Mouse (Mus musculus) limb, embryonic 15.5 days (tissue): ENCODE data around the gene Zdhhc23. TPM values are rescaled to one million over a fixed set of nuclear protein-coding genes. Genes with fewer than 3 reads are reported as not detected.

Experiments
- ATAC-seq: fragments of 200-750 bp; cut with Nextera tagmentation; 2 replicates; pipeline ENCODE4 v1.8.0; 2017; ENCODE audit warnings: low read depth, moderate TSS enrichment; ENCODE audit not compliant: insufficient number of reproducible peaks, low FRiP score, low TSS enrichment
- H3K27ac ChIP-seq: fragments of 300-500 bp; sonication (generic); 2 replicates; pipeline ENCODE4 v1.5.1; 2015; ENCODE audit warnings: moderate library complexity, mild to moderate bottlenecking, inconsistent platforms
- H3K27me3 ChIP-seq: fragments of 300-500 bp; sonication (generic); 2 replicates; pipeline ENCODE4 v1.6.1; 2015; ENCODE audit warnings: inconsistent platforms
- H3K36me3 ChIP-seq: fragments of 300-500 bp; sonication (generic); 2 replicates; pipeline ENCODE4 v1.6.1; 2015; ENCODE audit warnings: inconsistent platforms
- H3K4me1 ChIP-seq: fragments of 300-500 bp; sonication (generic); 2 replicates; pipeline ENCODE4 v1.6.1; 2015; ENCODE audit warnings: inconsistent platforms
- H3K4me2 ChIP-seq: fragments of 300-500 bp; sonication (generic); 2 replicates; pipeline ENCODE4 v1.6.1; 2015; ENCODE audit warnings: mild to moderate bottlenecking, inconsistent platforms
- H3K4me3 ChIP-seq: fragments of 300-500 bp; sonication (generic); 2 replicates; pipeline ENCODE4 v1.5.1; 2015; ENCODE audit warnings: mild to moderate bottlenecking, inconsistent platforms
- H3K9ac ChIP-seq: fragments of 300-500 bp; sonication (generic); 2 replicates; pipeline ENCODE4 v1.6.1; 2015; ENCODE audit warnings: inconsistent platforms
- H3K9me3 ChIP-seq: fragments of 300-500 bp; sonication (generic); 2 replicates; pipeline ENCODE4 v1.6.1; 2016; ENCODE audit warnings: inconsistent platforms
- WGBS: fragments of 180-500 bp; shearing (Covaris S2); methylation state at CpG from one replicate; pipeline ENCODE4 v1.1.7; 2015; 5-methylcytosine and 5-hydroxymethylcytosine counted together
- polyA plus RNA-seq: library from polyadenylated mRNA; unstranded; fragments of >200 nt; fragmentation: Nextera tagmentation; extraction: Ambion mirVana; gene quantifications from 2 replicates; pipeline ENCODE4 v1.2.1, GENCODE M21; 2015

Zdhhc23 gene
- polyA plus RNA-seq, 1 experiment from 2014 or later = 1.2 TPM

DNA sequence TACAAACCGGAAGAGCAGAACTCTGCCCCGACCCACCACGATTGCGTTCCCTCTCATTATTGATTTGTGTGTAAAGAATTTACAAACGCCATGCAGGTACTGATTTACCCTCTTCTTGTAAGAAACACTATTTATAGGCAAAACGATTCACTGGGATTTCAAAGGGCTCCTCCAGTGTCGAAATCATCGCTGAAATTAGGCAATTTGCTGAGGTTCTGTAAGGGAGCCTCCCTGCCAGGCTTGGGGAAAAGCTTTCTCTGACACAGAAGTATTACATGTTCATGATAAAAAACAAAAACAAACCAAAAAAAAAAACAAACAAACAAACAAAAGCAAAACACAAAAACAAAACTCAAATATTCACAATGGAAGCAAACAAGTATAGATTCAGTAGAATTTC is 19.5 kb upstream of the Zdhhc23 start:
- ATAC-seq = no peak
- H3K27ac ChIP-seq = no peak overlapping the region

DNA sequence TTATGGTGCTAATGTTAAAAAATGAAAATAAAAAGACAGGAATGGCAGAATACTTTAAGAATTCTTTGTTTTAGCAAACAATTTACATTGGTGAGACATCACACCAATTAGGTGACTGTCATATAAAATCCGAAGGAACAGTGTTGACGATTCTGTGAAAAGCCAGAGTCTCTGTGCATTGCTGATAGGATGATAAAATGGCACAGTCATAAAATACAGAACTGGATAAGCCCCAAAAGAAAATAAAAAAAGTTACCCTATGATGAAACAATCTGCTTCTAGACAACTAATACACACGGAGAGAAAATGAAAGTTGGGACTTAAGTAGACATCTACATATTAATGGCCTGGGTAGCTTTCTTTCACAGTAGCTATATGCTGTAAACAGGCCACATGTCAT is 15.0 kb upstream of the Zdhhc23 start:
- H3K27me3 ChIP-seq = no peaks in the 10 kb centered on the region
- H3K9me3 ChIP-seq = no peaks in the 10 kb centered on the region
- no peak for ATAC-seq
- H3K27ac ChIP-seq = no peak overlapping the region
- H3K9ac ChIP-seq = no peak overlapping the region
- H3K36me3 ChIP-seq = no peaks in the 10 kb centered on the region
- no peaks in the 10 kb centered on the region for H3K4me1 ChIP-seq
- whole genome bisulfite sequencing = 73% methylated on average over 3 of the region's 3 CpGs
- no peak overlapping the region for H3K4me2 ChIP-seq
- no peak overlapping the region for H3K4me3 ChIP-seq

More for the DNA sequence above, 19.5 kb upstream of the Zdhhc23 start:
- no peaks in the 10 kb centered on the region for H3K27me3 ChIP-seq
- no peaks in the 10 kb centered on the region for H3K9me3 ChIP-seq
- no peak overlapping the region for H3K9ac ChIP-seq
- H3K4me3 ChIP-seq = no peak overlapping the region
- 77% methylated on average over 8 of the region's 8 CpGs for WGBS
- H3K4me1 ChIP-seq = no peaks in the 10 kb centered on the region
- no peak overlapping the region for H3K4me2 ChIP-seq
- no peaks in the 10 kb centered on the region for H3K36me3 ChIP-seq

DNA sequence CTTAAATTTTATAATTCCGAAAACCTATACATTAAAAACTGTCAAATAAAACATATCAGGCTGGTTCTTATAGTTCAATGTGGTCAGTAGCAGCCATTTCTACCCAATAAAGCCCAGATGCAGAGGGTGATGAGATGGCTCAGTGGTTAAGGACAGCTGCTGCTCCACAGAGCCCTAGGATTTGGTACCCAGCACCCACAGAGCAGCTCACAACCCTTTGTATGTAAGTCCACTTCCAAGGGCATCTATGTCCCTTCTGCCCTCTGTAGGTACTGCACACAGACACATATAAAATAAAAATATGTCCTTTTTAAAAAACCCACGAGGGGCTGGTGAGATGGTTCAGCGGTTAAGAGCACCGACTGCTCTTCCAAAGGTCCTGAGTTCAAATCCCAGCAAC is 6.7 kb upstream of the Zdhhc23 start:
- no peak overlapping the region for H3K4me3 ChIP-seq
- H3K27ac ChIP-seq = no peak overlapping the region
- 73% methylated on average over 4 of the region's 4 CpGs for WGBS
- no peak overlapping the region for H3K4me2 ChIP-seq
- H3K9me3 ChIP-seq = no peaks in the 10 kb centered on the region
- no peak for ATAC-seq
- no peak overlapping the region for H3K9ac ChIP-seq
- no peaks in the 10 kb centered on the region for H3K4me1 ChIP-seq
- H3K27me3 ChIP-seq = no peaks in the 10 kb centered on the region
- H3K36me3 ChIP-seq = no peaks in the 10 kb centered on the region

DNA sequence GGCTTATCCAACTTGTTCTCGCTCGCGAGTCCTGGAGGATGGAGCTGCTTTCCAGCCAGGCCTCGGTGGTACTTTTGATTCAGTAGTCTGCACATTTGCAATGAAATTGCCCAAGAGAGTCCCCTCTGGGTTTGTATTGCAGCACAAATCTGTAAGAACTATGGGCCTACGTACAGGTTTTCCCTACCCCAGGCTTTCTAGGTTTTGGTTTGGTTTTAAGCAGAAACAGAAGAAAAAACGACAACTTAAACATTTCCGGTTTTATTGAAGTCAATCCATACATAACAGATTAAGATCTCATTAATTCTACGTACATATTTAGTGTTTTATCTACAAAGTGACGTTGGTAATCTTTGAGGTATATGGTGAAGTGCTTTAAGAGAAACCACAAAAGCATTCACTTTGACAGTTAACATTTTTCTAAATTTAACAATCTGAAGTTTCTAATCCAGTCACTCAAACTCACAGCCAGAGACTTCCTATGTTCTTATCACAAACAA is 569 bp upstream of the Zdhhc23 start:
- Histone ChIP-seq H3K4me3 (peak overlapping the region; percentile 62), H3K9ac (peak overlapping the region; percentile 35), H3K9me3 (no peaks in the 10 kb centered on the region), H3K36me3 (no peaks in the 10 kb centered on the region), H3K4me2 (peak overlapping the region; percentile 99), H3K27me3 (peaks cover 11% of the 10 kb centered on the region; the same call in 1 of the 2 replicates), H3K27ac (no peak overlapping the region), H3K4me1 (peaks cover 8% of the 10 kb centered on the region; the same call in 1 of the 2 replicates)
- 24% methylated on average over 9 of the region's 9 CpGs for WGBS
- no peak for ATAC-seq

DNA sequence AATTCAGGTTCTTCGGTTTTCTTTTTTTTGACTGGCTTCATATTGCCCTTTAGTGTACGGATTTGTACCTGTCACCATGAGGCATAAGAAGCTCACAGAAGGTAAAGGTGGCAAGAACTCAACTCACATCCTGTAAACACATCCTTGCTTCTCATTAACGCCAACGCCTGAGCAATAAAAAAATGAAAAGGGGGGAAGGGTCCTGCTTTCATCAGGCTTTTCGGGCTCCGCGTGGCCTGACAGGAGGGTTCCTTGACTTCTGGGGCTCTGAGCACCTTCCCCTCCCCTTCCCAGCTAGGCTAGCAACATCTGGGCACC is 622 bp downstream of the Zdhhc23 start:
- Histone ChIP-seq H3K9ac (no peak overlapping the region), H3K4me3 (peak overlapping the region; percentile 62), H3K9me3 (no peaks in the 10 kb centered on the region), H3K36me3 (no peaks in the 10 kb centered on the region), H3K27me3 (peaks cover 11% of the 10 kb centered on the region; the same call in 1 of the 2 replicates), H3K4me2 (peak overlapping the region; percentile 99), H3K4me1 (peaks cover 8% of the 10 kb centered on the region; the same call in 1 of the 2 replicates), H3K27ac (no peak overlapping the region)
- ATAC-seq = no peak
- 10% methylated on average over 7 of the region's 7 CpGs for WGBS

DNA sequence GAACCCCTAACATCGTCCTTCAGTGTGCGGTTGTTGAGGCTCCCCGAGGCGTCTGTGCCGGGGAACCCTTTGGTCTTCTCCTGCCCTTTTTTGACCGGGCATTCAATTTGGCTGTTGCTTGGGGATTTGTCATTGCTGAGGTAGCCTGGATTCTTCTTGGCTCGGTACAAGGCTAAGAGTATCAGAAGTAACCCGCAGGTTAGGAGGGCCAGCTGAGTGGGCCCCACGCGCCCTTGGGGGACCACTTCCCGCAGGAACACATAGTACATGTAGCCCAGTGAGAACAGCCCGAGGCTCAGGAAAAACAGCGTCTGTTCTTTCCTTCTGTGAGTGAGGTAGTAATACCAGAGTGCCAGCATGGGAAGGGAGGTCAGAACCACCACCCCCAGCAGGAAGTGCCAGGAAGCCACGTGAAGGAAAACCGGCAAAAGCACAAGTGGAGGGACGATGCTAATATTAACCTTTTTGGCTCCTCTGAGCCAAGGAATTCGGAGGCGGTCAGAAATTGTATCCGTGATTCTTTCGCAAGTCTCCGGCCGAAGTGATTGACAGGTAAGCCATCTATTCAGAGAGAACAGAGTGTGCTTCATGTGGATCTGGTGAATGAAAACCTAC is 5.9 kb downstream of the Zdhhc23 start:
- Histone ChIP-seq H3K27me3 (no peaks in the 10 kb centered on the region; the same call in 1 of the 2 replicates), H3K4me1 (no peaks in the 10 kb centered on the region; the same call in 1 of the 2 replicates), H3K36me3 (0 out of 2 replicates have a peak, but pooled peaks cover 1% of the 10 kb centered on the region), H3K9me3 (no peaks in the 10 kb centered on the region), H3K4me2 (no peak overlapping the region), H3K9ac (no peak overlapping the region), H3K4me3 (no peak overlapping the region), H3K27ac (no peak overlapping the region)
- 79% methylated on average over 22 of the region's 22 CpGs for WGBS
- ATAC-seq = no peak

DNA sequence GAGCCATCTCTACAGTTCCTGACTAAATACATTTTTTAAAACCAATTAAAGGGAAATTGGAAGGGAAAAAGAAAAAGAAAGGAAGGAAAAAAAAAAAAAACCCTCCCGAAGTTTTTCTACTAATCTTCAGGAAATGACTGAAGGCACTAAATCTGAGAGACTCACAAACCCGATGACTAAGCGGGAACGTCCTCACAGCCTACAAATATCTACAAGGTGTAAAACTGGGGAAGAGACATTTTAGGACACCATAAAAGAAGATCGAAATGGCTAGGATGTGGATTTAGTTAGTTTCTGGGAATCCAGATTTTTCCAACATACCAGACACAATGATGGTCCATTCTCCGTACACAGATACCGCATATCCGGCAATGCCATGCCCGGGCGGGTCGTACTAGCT is 6.4 kb downstream of the Zdhhc23 start:
- no peak overlapping the region for H3K4me2 ChIP-seq
- no peaks in the 10 kb centered on the region for H3K9me3 ChIP-seq
- WGBS = 86% methylated on average over 11 of the region's 11 CpGs
- ATAC-seq = no peak
- H3K36me3 ChIP-seq = 0 out of 2 replicates have a peak, but pooled peaks cover 3% of the 10 kb centered on the region
- H3K27ac ChIP-seq = no peak overlapping the region
- H3K4me3 ChIP-seq = no peak overlapping the region
- H3K9ac ChIP-seq = no peak overlapping the region
- no peaks in the 10 kb centered on the region; the same call in 1 of the 2 replicates for H3K4me1 ChIP-seq
- H3K27me3 ChIP-seq = no peaks in the 10 kb centered on the region

DNA sequence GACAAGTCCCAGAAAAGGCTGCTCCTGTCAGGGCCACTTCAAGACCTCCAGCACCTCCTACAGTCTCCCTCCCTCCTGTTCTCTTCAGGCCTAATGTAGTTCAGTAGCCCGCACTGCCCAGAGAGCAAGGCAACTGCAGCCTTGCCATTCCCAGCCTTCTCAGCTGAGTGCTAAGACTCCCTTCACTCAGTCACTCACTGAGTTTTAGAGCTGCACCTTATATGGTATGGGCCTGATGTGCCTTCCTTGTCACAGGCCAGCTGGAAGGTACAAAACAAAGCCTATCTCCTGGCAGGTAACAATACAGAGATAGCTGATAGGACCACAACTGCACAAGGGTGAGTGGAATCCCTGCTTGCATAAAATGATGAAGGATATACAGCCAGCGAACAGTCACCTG is 7.2 kb downstream of the Zdhhc23 start:
- Histone ChIP-seq H3K9ac (no peak overlapping the region), H3K36me3 (0 out of 2 replicates have a peak, but pooled peaks cover 3% of the 10 kb centered on the region), H3K4me3 (no peak overlapping the region), H3K4me2 (no peak overlapping the region), H3K27me3 (no peaks in the 10 kb centered on the region), H3K27ac (no peak overlapping the region), H3K9me3 (no peaks in the 10 kb centered on the region), H3K4me1 (no peaks in the 10 kb centered on the region; the same call in 1 of the 2 replicates)
- no peak for ATAC-seq
- WGBS = 92% methylated on average over 2 of the region's 2 CpGs

DNA sequence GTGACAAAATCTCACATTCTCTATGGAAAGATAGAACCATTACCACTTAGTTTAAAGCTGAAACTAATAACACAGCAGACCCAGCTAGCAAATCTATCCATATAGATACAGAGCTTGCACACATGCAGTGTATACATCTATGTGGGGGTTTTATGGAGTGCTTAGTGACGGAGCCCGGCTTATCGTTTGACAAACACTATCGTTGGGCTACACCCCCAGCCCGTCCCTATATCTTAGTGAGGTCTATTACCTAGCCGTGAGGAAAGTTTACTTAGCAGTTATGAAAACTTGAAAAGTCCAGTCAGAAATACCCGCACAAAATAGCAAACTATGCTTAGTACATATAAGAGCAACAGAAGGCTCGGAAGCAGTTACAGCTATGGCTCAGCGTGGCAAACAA is 7.8 kb downstream of the Zdhhc23 start:
- 87% methylated on average over 9 of the region's 9 CpGs for WGBS
- Histone ChIP-seq H3K9me3 (no peaks in the 10 kb centered on the region), H3K27me3 (no peaks in the 10 kb centered on the region), H3K9ac (no peak overlapping the region), H3K4me2 (no peak overlapping the region), H3K4me1 (no peaks in the 10 kb centered on the region; the same call in 1 of the 2 replicates), H3K4me3 (no peak overlapping the region), H3K36me3 (0 out of 2 replicates have a peak, but pooled peaks cover 3% of the 10 kb centered on the region), H3K27ac (no peak overlapping the region)
- no peak for ATAC-seq

DNA sequence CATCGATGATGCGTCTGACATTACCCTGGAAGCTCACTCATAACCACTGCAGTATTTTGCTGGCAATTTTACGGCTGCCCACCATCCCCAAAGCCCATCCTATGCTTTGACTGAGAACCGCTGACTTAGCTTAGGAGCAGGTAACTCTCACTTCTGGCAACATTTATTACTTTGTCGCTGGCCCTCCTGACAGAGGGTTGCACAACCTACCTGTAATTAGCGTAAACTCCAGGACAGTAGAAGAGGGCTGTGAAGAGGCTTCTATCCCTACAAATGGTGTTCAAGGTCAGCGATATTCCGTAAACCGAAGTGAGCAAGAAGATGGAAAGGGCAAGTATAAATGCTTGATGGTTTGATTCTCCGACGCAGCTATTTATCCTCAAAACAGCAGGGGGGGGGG is 8.4 kb downstream of the Zdhhc23 start:
- H3K36me3 ChIP-seq = 0 out of 2 replicates have a peak, but pooled peaks cover 3% of the 10 kb centered on the region
- H3K4me2 ChIP-seq = no peak overlapping the region
- no peak overlapping the region for H3K4me3 ChIP-seq
- H3K9me3 ChIP-seq = no peaks in the 10 kb centered on the region
- WGBS = 86% methylated on average over 11 of the region's 11 CpGs
- no peak for ATAC-seq
- no peaks in the 10 kb centered on the region for H3K27me3 ChIP-seq
- H3K9ac ChIP-seq = no peak overlapping the region
- H3K4me1 ChIP-seq = no peaks in the 10 kb centered on the region; the same call in 1 of the 2 replicates
- H3K27ac ChIP-seq = no peak overlapping the region

DNA sequence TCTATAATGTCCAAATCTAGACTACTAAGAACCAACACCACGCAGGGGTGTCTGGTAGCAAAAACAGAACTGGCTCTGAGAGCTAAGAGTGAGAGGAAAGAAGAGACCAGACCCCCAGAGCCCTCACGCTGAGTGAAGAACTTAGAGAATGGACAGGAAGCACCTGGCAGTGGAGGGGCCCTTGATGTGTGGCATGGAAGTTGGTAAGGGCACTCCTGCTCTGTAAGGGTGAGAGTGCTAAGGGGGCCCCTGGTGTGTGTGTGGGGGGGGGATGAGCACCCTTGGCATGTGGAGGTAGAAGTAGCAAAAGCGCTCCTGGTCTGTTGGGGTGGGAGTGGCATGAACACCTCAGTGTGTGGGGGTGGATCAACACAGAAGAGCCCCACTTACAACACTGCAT is 9.2 kb downstream of the Zdhhc23 start:
- Histone ChIP-seq H3K9me3 (no peaks in the 10 kb centered on the region), H3K4me1 (no peaks in the 10 kb centered on the region; the same call in 1 of the 2 replicates), H3K27ac (no peak overlapping the region), H3K4me2 (no peak overlapping the region), H3K36me3 (0 out of 2 replicates have a peak, but pooled peaks cover 3% of the 10 kb centered on the region), H3K9ac (no peak overlapping the region), H3K27me3 (no peaks in the 10 kb centered on the region), H3K4me3 (no peak overlapping the region)
- 78% methylated on average over 3 of the region's 3 CpGs for WGBS
- no peak for ATAC-seq

DNA sequence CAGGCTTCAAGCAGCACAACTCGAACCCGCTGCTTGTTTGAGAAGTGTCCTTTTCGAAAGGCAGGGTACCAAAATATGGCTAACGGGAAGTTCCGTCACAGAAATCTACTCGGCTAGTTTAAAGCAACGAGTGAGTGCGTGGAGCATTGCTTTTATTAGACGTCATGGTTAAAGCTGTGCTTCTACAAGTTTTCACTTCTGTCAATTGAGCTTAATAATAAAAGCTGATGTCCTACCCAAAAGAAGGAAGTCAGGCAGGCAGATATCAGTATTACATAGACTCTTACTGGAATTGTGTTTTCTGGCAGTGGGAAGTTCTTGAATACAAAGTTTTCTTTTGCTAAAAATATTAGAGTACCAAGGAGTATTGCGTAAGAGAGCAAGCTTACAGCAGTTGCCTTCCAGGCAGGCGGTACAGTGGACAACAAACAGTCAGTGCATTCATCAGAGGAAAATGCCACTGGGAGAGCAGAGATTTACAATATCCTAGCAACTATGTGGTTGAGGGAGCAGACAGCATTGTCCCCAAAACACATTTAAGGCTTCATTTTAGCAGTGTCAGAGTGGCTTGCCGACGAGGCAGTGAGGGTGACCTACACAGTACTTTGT is 13.7 kb downstream of the Zdhhc23 start:
- H3K27ac ChIP-seq = no peak overlapping the region
- no peak overlapping the region for H3K9ac ChIP-seq
- no peak overlapping the region for H3K4me3 ChIP-seq
- H3K4me1 ChIP-seq = no peaks in the 10 kb centered on the region
- no peaks in the 10 kb centered on the region for H3K27me3 ChIP-seq
- no peak overlapping the region for H3K4me2 ChIP-seq
- no peaks in the 10 kb centered on the region for H3K9me3 ChIP-seq
- 0 out of 2 replicates have a peak, but pooled peaks cover 3% of the 10 kb centered on the region for H3K36me3 ChIP-seq
- WGBS = 76% methylated on average over 13 of the region's 13 CpGs
- ATAC-seq = no peak
